Mouse (Mus musculus) midbrain, embryonic 16.5 days (tissue): ENCODE data around the gene Rhobtb1. TPM values are rescaled to one million over a fixed set of nuclear protein-coding genes. Genes with fewer than 3 reads are reported as not detected.

Experiments used
- ATAC-seq: fragments of 200-750 bp; cut with Nextera tagmentation; 2 replicates; pipeline ENCODE4 v1.8.0; 2017; ENCODE audit warnings: moderate TSS enrichment
- H3K27ac ChIP-seq: fragments of 300-500 bp; sonication (generic); 2 replicates; pipeline ENCODE4 v1.5.1; 2014; ENCODE audit warnings: mild to moderate bottlenecking, low read length, mixed read lengths
- H3K27me3 ChIP-seq: fragments of 300-500 bp; sonication (generic); 2 replicates; pipeline ENCODE4 v1.6.1; 2014; ENCODE audit warnings: low read depth, low read length, mixed read lengths; ENCODE audit not compliant: control insufficient read depth, insufficient read depth
- H3K36me3 ChIP-seq: fragments of 300-500 bp; sonication (generic); 2 replicates; pipeline ENCODE4 v1.6.1; 2014; ENCODE audit warnings: mild to moderate bottlenecking, low read length, moderate library complexity, mixed read lengths; ENCODE audit not compliant: control insufficient read depth, insufficient read depth
- H3K4me1 ChIP-seq: fragments of 300-500 bp; sonication (generic); 2 replicates; pipeline ENCODE4 v1.6.1; 2014; ENCODE audit warnings: mild to moderate bottlenecking, low read length, mixed read lengths; ENCODE audit not compliant: control insufficient read depth, insufficient read depth
- H3K4me2 ChIP-seq: fragments of 300-500 bp; sonication (generic); 2 replicates; pipeline ENCODE4 v1.6.1; 2014; ENCODE audit warnings: mild to moderate bottlenecking, low read length, mixed read lengths
- H3K4me3 ChIP-seq: fragments of 300-500 bp; sonication (generic); 2 replicates; pipeline ENCODE4 v1.5.1; 2014; ENCODE audit warnings: low read depth, mild to moderate bottlenecking, low read length, moderate library complexity, mixed read lengths
- H3K9ac ChIP-seq: fragments of 300-500 bp; sonication (generic); 2 replicates; pipeline ENCODE4 v1.6.1; 2014; ENCODE audit warnings: low read depth, low read length, mixed read lengths
- H3K9me3 ChIP-seq: fragments of 300-500 bp; sonication (generic); replicated peaks from 2 replicates; pipeline ENCODE4 v1.6.1; 2014; ENCODE audit warnings: mild to moderate bottlenecking, low read length, mixed read lengths; ENCODE audit not compliant: control insufficient read depth, poor library complexity, severe bottlenecking
- WGBS: fragments of 180-500 bp; shearing (Covaris S2); extraction: QIAGEN DNeasy Blood & Tissue Kit; methylation state at CpG from one replicate; pipeline ENCODE4 v1.1.7; 2014; 5-methylcytosine and 5-hydroxymethylcytosine counted together
- polyA plus RNA-seq: library from polyadenylated mRNA; unstranded; fragments of >200 nt; fragmentation: Nextera tagmentation; extraction: Ambion mirVana; gene quantifications from 2 replicates; pipeline ENCODE4 v1.2.1, GENCODE M21; 2015

Rhobtb1 gene
- polyA plus RNA-seq, 1 experiment from 2014 or later, result 16.9 TPM

- WGBS, result 98% methylated on average over 2 of the region's 2 CpGs
- Histone ChIP-seq H3K9me3 (no peaks in the 10 kb centered on the region), H3K4me2 (no peak overlapping the region), H3K4me3 (no peak overlapping the region), H3K36me3 (peaks cover 4% of the 10 kb centered on the region; the same call in 1 of the 2 replicates), H3K9ac (no peak overlapping the region), H3K27ac (no peak overlapping the region), H3K4me1 (0 out of 2 replicates have a peak, but pooled peaks cover 3% of the 10 kb centered on the region), H3K27me3 (no peaks in the 10 kb centered on the region)
- no peak for ATAC-seq
Observed at GRCm38 (mm10) chr10:69219289-69219626, 68.0 kb downstream of the Rhobtb1 start.

DNA sequence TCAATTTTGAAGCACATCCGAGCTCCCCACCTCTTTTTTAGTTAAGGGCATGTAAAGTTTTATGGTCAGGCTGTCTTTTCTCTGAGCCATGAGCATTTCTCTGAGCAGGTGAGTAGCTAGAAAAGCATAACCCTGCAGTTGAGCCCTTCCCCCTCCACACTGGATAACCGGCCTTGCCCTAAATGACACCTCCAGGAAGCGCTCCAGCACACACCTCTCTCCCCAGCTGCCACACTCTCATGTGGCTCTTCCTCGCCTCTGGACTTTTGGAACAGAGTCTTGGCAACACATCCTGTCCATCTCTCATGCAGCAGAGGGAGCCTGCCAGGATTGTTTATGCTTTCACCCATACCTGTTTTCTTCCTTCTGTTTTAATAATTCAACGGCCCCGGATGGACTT lies 69.1 kb downstream of the Rhobtb1 start:
- Histone ChIP-seq H3K27me3 (no peaks in the 10 kb centered on the region), H3K36me3 (peaks cover 4% of the 10 kb centered on the region; the same call in 1 of the 2 replicates), H3K9ac (no peak overlapping the region), H3K4me1 (no peaks in the 10 kb centered on the region), H3K4me3 (no peak overlapping the region), H3K9me3 (no peaks in the 10 kb centered on the region), H3K27ac (no peak overlapping the region), H3K4me2 (no peak overlapping the region)
- 93% methylated on average over 6 of the region's 6 CpGs for WGBS
- no peak for ATAC-seq

DNA sequence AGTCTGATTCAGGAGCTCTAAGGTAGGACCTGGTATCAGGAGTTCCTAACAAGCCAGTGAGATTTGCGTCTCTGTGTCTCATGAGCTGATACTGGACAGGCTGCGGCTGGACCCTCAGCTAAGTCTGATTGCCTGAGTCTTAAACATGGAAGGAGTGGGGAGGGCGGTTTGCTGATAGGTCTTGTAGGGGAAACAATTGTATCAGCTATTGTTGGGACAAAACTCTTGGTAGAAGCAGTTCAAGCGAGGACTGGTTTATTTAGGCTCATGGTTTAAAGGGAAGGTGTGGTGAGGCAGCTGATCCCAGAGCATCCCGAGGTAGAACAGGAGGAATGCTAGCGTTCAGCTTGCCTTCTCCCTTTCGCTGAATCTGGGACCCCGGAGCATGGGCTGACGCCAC lies 69.9 kb downstream of the Rhobtb1 start:
- Histone ChIP-seq H3K4me2 (no peak overlapping the region), H3K9me3 (no peaks in the 10 kb centered on the region), H3K4me3 (no peak overlapping the region), H3K36me3 (peaks cover 4% of the 10 kb centered on the region; the same call in 1 of the 2 replicates), H3K27ac (no peak overlapping the region), H3K4me1 (no peaks in the 10 kb centered on the region), H3K9ac (no peak overlapping the region), H3K27me3 (no peaks in the 10 kb centered on the region)
- no peak for ATAC-seq
- WGBS, result 94% methylated on average over 9 of the region's 9 CpGs

GRCm38 (mm10) chr10:69221955-69222354 lies 70.7 kb downstream of the Rhobtb1 start:
- no peak overlapping the region for H3K27ac ChIP-seq
- no peaks in the 10 kb centered on the region for H3K27me3 ChIP-seq
- no peaks in the 10 kb centered on the region for H3K9me3 ChIP-seq
- no peaks in the 10 kb centered on the region for H3K36me3 ChIP-seq
- H3K4me1 ChIP-seq, result no peaks in the 10 kb centered on the region
- no peak for ATAC-seq
- no peak overlapping the region for H3K4me3 ChIP-seq
- H3K9ac ChIP-seq, result no peak overlapping the region
- no peak overlapping the region for H3K4me2 ChIP-seq
- WGBS, result 90% methylated on average over 3 of the region's 3 CpGs

DNA sequence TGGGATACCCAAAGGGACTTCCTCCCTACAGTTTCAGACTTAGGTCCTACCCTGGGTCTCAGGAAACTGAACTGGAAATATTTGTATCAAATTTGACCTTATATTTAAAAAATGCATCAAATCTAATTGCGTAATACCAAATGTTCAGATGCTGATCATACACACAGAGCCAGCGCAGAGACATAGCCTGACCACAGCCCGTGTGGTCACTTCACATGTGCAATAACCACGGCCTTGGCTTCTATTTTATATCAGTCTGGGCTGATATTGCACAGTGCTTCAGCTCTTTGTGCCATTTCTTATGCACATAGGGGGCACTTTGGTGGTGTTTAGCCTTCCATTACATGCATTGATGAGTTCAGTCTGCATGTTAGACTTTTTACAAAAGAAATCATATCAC lies 72.0 kb downstream of the Rhobtb1 start:
- Histone ChIP-seq H3K4me3 (no peak overlapping the region), H3K9ac (no peak overlapping the region), H3K36me3 (no peaks in the 10 kb centered on the region), H3K9me3 (no peaks in the 10 kb centered on the region), H3K4me2 (no peak overlapping the region), H3K27me3 (no peaks in the 10 kb centered on the region), H3K4me1 (no peaks in the 10 kb centered on the region), H3K27ac (no peak overlapping the region)
- no peak for ATAC-seq
- 96% methylated on average over 4 of the region's 4 CpGs for WGBS

GRCm38 (mm10) chr10:69224276-69224675 lies 73.0 kb downstream of the Rhobtb1 start:
- no peak overlapping the region for H3K27ac ChIP-seq
- H3K27me3 ChIP-seq, result no peaks in the 10 kb centered on the region
- 58% methylated on average over 7 of the region's 7 CpGs for WGBS
- H3K4me3 ChIP-seq, result no peak overlapping the region
- no peaks in the 10 kb centered on the region for H3K36me3 ChIP-seq
- no peaks in the 10 kb centered on the region for H3K9me3 ChIP-seq
- H3K9ac ChIP-seq, result no peak overlapping the region
- H3K4me1 ChIP-seq, result no peaks in the 10 kb centered on the region
- H3K4me2 ChIP-seq, result no peak overlapping the region
- no peak for ATAC-seq

DNA sequence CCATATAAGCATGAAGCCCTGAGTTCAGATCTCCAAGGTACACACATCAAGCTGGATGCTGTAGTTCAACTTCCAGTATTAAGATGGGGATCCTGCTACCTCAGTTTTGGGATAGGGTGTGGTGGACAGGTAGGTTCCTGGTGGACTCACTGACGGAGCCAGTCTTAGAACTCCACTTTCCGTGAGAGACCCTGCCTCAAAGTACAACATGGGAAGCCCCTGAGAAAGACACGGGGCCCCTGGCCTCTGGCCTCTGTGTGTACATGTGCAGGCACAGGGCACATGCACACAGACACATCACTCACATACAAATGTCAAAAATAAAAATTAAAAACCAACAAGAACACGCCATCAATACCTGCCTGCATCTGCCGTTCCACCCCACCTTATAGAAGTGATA lies 74.2 kb downstream of the Rhobtb1 start:
- no peak for ATAC-seq
- no peaks in the 10 kb centered on the region for H3K27me3 ChIP-seq
- no peaks in the 10 kb centered on the region for H3K36me3 ChIP-seq
- H3K27ac ChIP-seq, result no peak overlapping the region
- no peak overlapping the region for H3K9ac ChIP-seq
- WGBS, result 95% methylated on average over 5 of the region's 5 CpGs
- no peaks in the 10 kb centered on the region for H3K4me1 ChIP-seq
- H3K9me3 ChIP-seq, result no peaks in the 10 kb centered on the region
- H3K4me2 ChIP-seq, result no peak overlapping the region
- H3K4me3 ChIP-seq, result no peak overlapping the region

DNA sequence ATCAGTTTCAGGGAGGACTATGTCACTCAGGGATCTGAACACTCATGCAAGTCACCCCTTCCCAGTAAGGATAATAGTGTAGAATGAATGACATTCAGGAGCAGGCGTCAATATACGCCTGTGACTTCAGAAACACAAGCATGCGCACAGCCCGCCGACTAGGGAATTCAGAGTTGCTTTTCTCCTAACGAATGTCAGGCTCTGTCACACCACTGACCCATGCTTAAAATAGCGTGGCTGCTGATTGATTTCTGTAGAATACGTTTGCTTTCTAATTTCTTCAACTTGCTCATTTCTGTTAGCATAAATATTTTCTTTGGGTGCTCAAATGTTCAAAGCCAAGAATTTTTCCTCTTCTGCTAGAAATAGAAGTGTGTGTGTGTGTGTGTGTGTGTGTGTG lies 74.7 kb downstream of the Rhobtb1 start:
- no peak overlapping the region for H3K9ac ChIP-seq
- no peak overlapping the region for H3K27ac ChIP-seq
- no peak overlapping the region for H3K4me3 ChIP-seq
- no peak for ATAC-seq
- no peaks in the 10 kb centered on the region for H3K4me1 ChIP-seq
- 71% methylated on average over 8 of the region's 8 CpGs for WGBS
- no peaks in the 10 kb centered on the region for H3K27me3 ChIP-seq
- no peak overlapping the region for H3K4me2 ChIP-seq
- no peaks in the 10 kb centered on the region for H3K36me3 ChIP-seq
- no peaks in the 10 kb centered on the region for H3K9me3 ChIP-seq

GRCm38 (mm10) chr10:69237185-69237584 lies 86.0 kb downstream of the Rhobtb1 start:
- H3K27me3 ChIP-seq, result no peaks in the 10 kb centered on the region
- 82% methylated on average over 3 of the region's 3 CpGs for WGBS
- no peak for ATAC-seq

GRCm38 (mm10) chr10:69237781-69238180 lies 86.5 kb downstream of the Rhobtb1 start:
- Histone ChIP-seq H3K4me1 (no peaks in the 10 kb centered on the region), H3K4me2 (no peak overlapping the region), H3K36me3 (no peaks in the 10 kb centered on the region), H3K4me3 (no peak overlapping the region), H3K27me3 (no peaks in the 10 kb centered on the region), H3K27ac (no peak overlapping the region), H3K9ac (no peak overlapping the region), H3K9me3 (0 out of 2 replicates have a peak, but pooled peaks cover 5% of the 10 kb centered on the region)
- 90% methylated on average over 9 of the region's 9 CpGs for WGBS
- ATAC-seq, result no peak

More at GRCm38 (mm10) chr10:69237185-69237584, 86.0 kb downstream of the Rhobtb1 start:
- H3K4me1 ChIP-seq, result no peaks in the 10 kb centered on the region
- H3K4me3 ChIP-seq, result no peak overlapping the region
- no peak overlapping the region for H3K9ac ChIP-seq
- no peak overlapping the region for H3K27ac ChIP-seq
- no peak overlapping the region for H3K4me2 ChIP-seq
- H3K9me3 ChIP-seq, result 0 out of 2 replicates have a peak, but pooled peaks cover 4% of the 10 kb centered on the region
- H3K36me3 ChIP-seq, result no peaks in the 10 kb centered on the region
